Mouse (Mus musculus) forebrain, postnatal 0 days (tissue): ENCODE data around the gene Thyn1. TPM values are rescaled to one million over a fixed set of nuclear protein-coding genes. Genes with fewer than 3 reads are reported as not detected.

ENCODE experiments used
- ATAC-seq: fragments of 200-750 bp; cut with Nextera tagmentation; 2 replicates; pipeline ENCODE4 v1.8.0; 2017; ENCODE audit warnings: mild to moderate bottlenecking, moderate library complexity
- DNase-seq: peaks from one replicate; pipeline ENCODE4 v3.0.0-alpha.2; 2015
- H3K27ac ChIP-seq: fragments of 300-500 bp; sonication (generic); 2 replicates; pipeline ENCODE4 v1.5.1; 2014; ENCODE audit warnings: low read depth, mild to moderate bottlenecking, antibody characterized with exemption, low read length, moderate library complexity, mixed read lengths
- H3K27me3 ChIP-seq: fragments of 300-500 bp; sonication (generic); 2 replicates; pipeline ENCODE4 v1.6.1; 2014; ENCODE audit warnings: mild to moderate bottlenecking, low read length, mixed read lengths; ENCODE audit not compliant: insufficient read depth
- H3K36me3 ChIP-seq: fragments of 300-500 bp; sonication (generic); 2 replicates; pipeline ENCODE4 v1.6.1; 2014; ENCODE audit warnings: mild to moderate bottlenecking, moderate library complexity; ENCODE audit not compliant: insufficient read depth
- H3K4me1 ChIP-seq: fragments of 300-500 bp; sonication (generic); 2 replicates; pipeline ENCODE4 v1.6.1; 2014; ENCODE audit warnings: antibody characterized with exemption; ENCODE audit not compliant: insufficient read depth
- H3K4me2 ChIP-seq: fragments of 300-500 bp; sonication (generic); 2 replicates; pipeline ENCODE4 v1.6.1; 2014; ENCODE audit warnings: low read depth, mild to moderate bottlenecking, moderate library complexity
- H3K4me3 ChIP-seq: fragments of 300-500 bp; sonication (generic); 2 replicates; pipeline ENCODE4 v1.5.1; 2014; ENCODE audit warnings: low read depth, low read length, mixed read lengths
- H3K9ac ChIP-seq: fragments of 300-500 bp; sonication (generic); 2 replicates; pipeline ENCODE4 v1.6.1; 2014; ENCODE audit warnings: mild to moderate bottlenecking
- H3K9me3 ChIP-seq: fragments of 300-500 bp; sonication (generic); 2 replicates; pipeline ENCODE4 v1.6.1; 2016; ENCODE audit warnings: low read length
- CTCF ChIP-seq: sonication (generic); IDR thresholded peaks from 2 replicates; pipeline ENCODE4 v1.5.1; 2016; ENCODE audit warnings: antibody characterized with exemption, control low read depth, low read depth
- WGBS: fragments of 180-500 bp; shearing (Covaris S2); extraction: QIAGEN DNeasy Blood & Tissue Kit; methylation state at CpG from one replicate; pipeline ENCODE4 v1.1.7; 2014; 5-methylcytosine and 5-hydroxymethylcytosine counted together
- polyA plus RNA-seq: library from polyadenylated mRNA; unstranded; fragments of >200 nt; fragmentation: Nextera tagmentation; extraction: Ambion mirVana; gene quantifications from 2 replicates; pipeline ENCODE4 v1.2.1, GENCODE M21; 2015
- total RNA-seq: library from RNA; depleted of rRNA; stranded (reverse); fragments of >200 nt; gene quantifications from 2 replicates; pipeline ENCODE4 v1.2.3, GENCODE M21; 2014

Gene Thyn1
- total and polyA plus RNA-seq, 2 experiments from 2014 or later: 83.2 to 181 TPM

GRCm38 (mm10) chr9:26993118-26993517, 6.4 kb upstream of the Thyn1 start:
- TF ChIP-seq CTCF: no peak
- H3K27ac ChIP-seq: no peak overlapping the region
- DNase-seq (no peak), ATAC-seq (no peak)
- H3K4me1 ChIP-seq: no peaks in the 10 kb centered on the region
- peaks cover 28% of the 10 kb centered on the region for H3K36me3 ChIP-seq
- no peak overlapping the region for H3K4me2 ChIP-seq
- no peak overlapping the region for H3K9ac ChIP-seq
- WGBS: 57% methylated on average over 10 of the region's 10 CpGs
- H3K27me3 ChIP-seq: no peaks in the 10 kb centered on the region
- no peak overlapping the region for H3K4me3 ChIP-seq
- no peaks in the 10 kb centered on the region for H3K9me3 ChIP-seq

- Histone ChIP-seq H3K27me3 (no peaks in the 10 kb centered on the region), H3K4me1 (no peaks in the 10 kb centered on the region), H3K9me3 (no peaks in the 10 kb centered on the region), H3K36me3 (peaks cover 25% of the 10 kb centered on the region), H3K4me2 (no peak overlapping the region), H3K27ac (no peak overlapping the region), H3K4me3 (no peak overlapping the region), H3K9ac (no peak overlapping the region)
- DNase-seq (no peak), ATAC-seq (no peak)
- TF ChIP-seq CTCF: no peak
- 73% methylated on average over 3 of the region's 3 CpGs for WGBS
Measured at GRCm38 (mm10) chr9:26993900-26994299, 5.6 kb upstream of the Thyn1 start.

DNA sequence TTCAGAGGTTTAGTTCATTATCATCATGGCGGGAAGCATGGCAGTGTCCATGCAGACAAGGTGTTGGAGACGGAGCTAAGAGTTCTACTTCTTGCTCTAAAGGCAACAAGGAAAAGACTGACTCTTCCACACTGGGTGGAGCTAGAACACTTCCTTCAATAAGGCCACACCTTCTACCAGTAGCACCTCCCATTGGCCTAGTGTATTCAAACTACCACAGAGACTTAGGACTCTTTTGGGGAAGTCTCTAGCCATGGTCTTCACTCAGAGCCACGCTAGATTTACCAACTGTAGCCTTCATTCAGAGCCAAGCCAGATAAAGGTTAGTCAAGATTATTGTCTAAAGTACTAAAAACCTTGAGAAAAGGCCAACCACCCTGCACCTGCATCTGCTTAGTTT, 2.4 kb upstream of the Thyn1 start:
- 91% methylated on average over 3 of the region's 3 CpGs for WGBS
- no peaks in the 10 kb centered on the region for H3K27me3 ChIP-seq

DNA sequence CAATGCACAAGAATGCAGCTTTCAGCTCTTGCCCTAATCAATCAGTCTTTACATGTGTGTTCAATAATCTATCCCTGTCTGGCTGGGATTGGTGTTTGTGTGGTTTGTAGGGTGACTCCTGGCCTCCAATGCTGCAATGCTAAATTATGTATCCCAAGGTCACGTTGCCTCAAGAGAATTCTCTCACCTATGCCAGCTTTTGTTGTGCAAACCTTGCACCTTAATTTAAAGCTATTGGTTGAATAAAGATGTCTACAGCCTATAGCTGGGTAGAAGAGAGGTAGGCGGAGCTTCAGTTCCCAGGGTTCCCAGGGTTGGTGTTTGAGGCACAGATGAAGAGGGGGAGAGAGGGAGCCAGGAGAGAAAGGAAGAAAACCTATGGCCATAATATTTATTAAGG, 2.0 kb upstream of the Thyn1 start:
- H3K4me3 ChIP-seq: no peak overlapping the region
- WGBS: 95% methylated on average over 2 of the region's 2 CpGs
- no peak overlapping the region for H3K9ac ChIP-seq
- no peak overlapping the region for H3K27ac ChIP-seq
- TF ChIP-seq CTCF: no peak
- H3K9me3 ChIP-seq: no peaks in the 10 kb centered on the region
- no peak for ATAC-seq
- no peak overlapping the region for H3K4me2 ChIP-seq
- no peak for DNase-seq
- H3K4me1 ChIP-seq: peaks cover 14% of the 10 kb centered on the region
- H3K27me3 ChIP-seq: no peaks in the 10 kb centered on the region
- no peaks in the 10 kb centered on the region for H3K36me3 ChIP-seq

More for the DNA sequence above, 2.4 kb upstream of the Thyn1 start:
- no peak for TF ChIP-seq CTCF
- H3K4me1 ChIP-seq: peaks cover 14% of the 10 kb centered on the region
- H3K36me3 ChIP-seq: no peaks in the 10 kb centered on the region; the same call in 1 of the 2 replicates
- no peaks in the 10 kb centered on the region for H3K9me3 ChIP-seq
- H3K9ac ChIP-seq: no peak overlapping the region
- H3K27ac ChIP-seq: no peak overlapping the region
- H3K4me3 ChIP-seq: no peak overlapping the region
- no peak for ATAC-seq
- no peak for DNase-seq
- H3K4me2 ChIP-seq: no peak overlapping the region

GRCm38 (mm10) chr9:26998669-26999460, 645 bp upstream of the Thyn1 start:
- H3K9me3 ChIP-seq: no peaks in the 10 kb centered on the region
- H3K4me1 ChIP-seq: peaks cover 14% of the 10 kb centered on the region
- 2% methylated on average over 29 of the region's 29 CpGs for WGBS
- H3K4me2 ChIP-seq: peak overlapping the region; percentile 70
- ATAC-seq: peak; percentile 42
- H3K36me3 ChIP-seq: peaks cover 8% of the 10 kb centered on the region
- H3K4me3 ChIP-seq: peak overlapping the region; percentile 61
- peak overlapping the region; percentile 60; the same call in 1 of the 2 replicates for H3K27ac ChIP-seq
- H3K27me3 ChIP-seq: no peaks in the 10 kb centered on the region
- TF ChIP-seq CTCF: no peak
- no peak for DNase-seq
- peak overlapping the region; percentile 75 for H3K9ac ChIP-seq

GRCm38 (mm10) chr9:27005231-27005630, 5.7 kb downstream of the Thyn1 start:
- Histone ChIP-seq H3K9ac (no peak overlapping the region), H3K36me3 (peaks cover 60% of the 10 kb centered on the region), H3K9me3 (no peaks in the 10 kb centered on the region), H3K4me2 (no peak overlapping the region), H3K27me3 (no peaks in the 10 kb centered on the region), H3K27ac (peak overlapping the region; percentile 69), H3K4me1 (peaks cover 14% of the 10 kb centered on the region), H3K4me3 (no peak overlapping the region)
- peak; percentile 13 for DNase-seq
- 68% methylated on average over 3 of the region's 3 CpGs for WGBS
- no peak for TF ChIP-seq CTCF
- peak; percentile 14; the same call in 1 of the 2 replicates for ATAC-seq

DNA sequence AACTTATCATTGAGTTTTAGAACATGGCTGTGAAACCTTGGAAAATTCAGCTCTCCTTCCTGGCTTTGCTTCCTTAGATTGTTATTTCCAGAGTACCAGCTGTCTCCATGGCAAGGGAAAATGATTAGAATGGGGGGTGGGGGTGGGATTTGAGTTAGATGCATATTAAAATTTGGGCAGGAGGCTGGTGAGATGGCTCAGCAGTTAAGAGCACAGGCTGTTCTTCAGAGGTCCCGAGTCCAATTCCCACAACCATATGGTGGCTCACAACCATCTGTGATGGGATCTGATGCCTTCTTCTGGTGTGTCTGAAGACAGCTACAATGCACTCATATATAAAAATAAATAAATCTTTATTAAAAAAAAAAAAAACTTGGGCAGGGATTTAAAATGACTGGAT, 6.4 kb downstream of the Thyn1 start:
- no peaks in the 10 kb centered on the region for H3K27me3 ChIP-seq
- TF ChIP-seq CTCF: no peak
- ATAC-seq: peak; percentile 68
- H3K9ac ChIP-seq: no peak overlapping the region
- H3K4me2 ChIP-seq: no peak overlapping the region
- peaks cover 61% of the 10 kb centered on the region for H3K36me3 ChIP-seq
- peak; percentile 71 for DNase-seq
- no peak overlapping the region for H3K4me3 ChIP-seq
- no peaks in the 10 kb centered on the region for H3K9me3 ChIP-seq
- WGBS: 50% methylated on average over 1 of the region's 1 CpGs
- H3K27ac ChIP-seq: peak overlapping the region; percentile 29; the same call in 1 of the 2 replicates
- H3K4me1 ChIP-seq: peaks cover 7% of the 10 kb centered on the region
